Mouse (Mus musculus): Measurements from ENCODE around the gene Tgfbr2.

GRCm38 (mm10) chr9:116219234-116220158 is 44.3 kb upstream of the Tgfbr2 start:
- TF ChIP-seq CTCF (IDR thresholded peaks at IDR 0.05; ENCODE audit: low read depth, low read length): no peak
- TF ChIP-seq TAL1 (conservative IDR thresholded peaks at IDR 0.05; ENCODE audit: low read depth, low read length): no peak
